Mouse (Mus musculus): ENCODE results near the gene Rxrg. TPM values are rescaled to one million over a fixed set of nuclear protein-coding genes. Genes with fewer than 3 reads are reported as not detected.

Gene Rxrg
- total RNA-seq, 2 experiments from 2014 or later, result 6.9 to 7.8 TPM

GRCm38 (mm10) chr1:167638053-167638452 lies 39.9 kb downstream of the Rxrg start:
- peak; percentile 38 to 49 for DNase-seq (ENCODE audit: low spot score in 2 of 2)
- intact Hi-C loops (cut with DNase I), result no loop called here

GRCm38 (mm10) chr1:167638901-167639300 lies 40.7 kb downstream of the Rxrg start:
- no peak for DNase-seq (ENCODE audit: low spot score in 2 of 2)
- intact Hi-C loops (cut with DNase I), result no loop called here

- DNase-seq (ENCODE audit: low spot score in 2 of 2), result peak; percentile 88 to 92
- intact Hi-C loops (cut with DNase I), result no loop called here
Observed at GRCm38 (mm10) chr1:167644866-167645537, 46.8 kb downstream of the Rxrg start.

- intact Hi-C loops (cut with DNase I), result no loop called here
- DNase-seq (ENCODE audit: low spot score in 2 of 2), result no peak
Observed at GRCm38 (mm10) chr1:167648670-167649069, 50.5 kb downstream of the Rxrg start.

- intact Hi-C loops (cut with DNase I), result no loop called here
- DNase-seq (ENCODE audit: low spot score in 2 of 2), result no peak
Observed at GRCm38 (mm10) chr1:167649122-167649633, 51.0 kb downstream of the Rxrg start.

GRCm38 (mm10) chr1:167652336-167652735 lies 54.2 kb downstream of the Rxrg start:
- intact Hi-C loops (cut with DNase I), result no loop called here
- no peak for DNase-seq (ENCODE audit: low spot score in 2 of 2)

- intact Hi-C loops (cut with DNase I), result no loop called here
- no peak for DNase-seq (ENCODE audit: low spot score in 2 of 2)
Observed at GRCm38 (mm10) chr1:167659065-167659464, 60.9 kb downstream of the Rxrg start.

GRCm38 (mm10) chr1:167660521-167661101 lies 62.4 kb downstream of the Rxrg start:
- peak; percentile 51 to 54 for DNase-seq (ENCODE audit: low spot score in 2 of 2)
- intact Hi-C loops (cut with DNase I), result no loop called here

GRCm38 (mm10) chr1:167661123-167661522 lies 62.9 kb downstream of the Rxrg start:
- intact Hi-C loops (cut with DNase I), result no loop called here
- DNase-seq (ENCODE audit: low spot score in 2 of 2), result no peak

GRCm38 (mm10) chr1:167663136-167663535 lies 65.0 kb downstream of the Rxrg start:
- intact Hi-C loops (cut with DNase I), result no loop called here
- no peak for DNase-seq (ENCODE audit: low spot score in 2 of 2)

GRCm38 (mm10) chr1:167669796-167670195 lies 71.6 kb downstream of the Rxrg start:
- DNase-seq (ENCODE audit: low spot score in 2 of 2), result peak; percentile 17 to 61
- intact Hi-C loops (cut with DNase I), result loop anchor here (5.0 kb wide), 1 partner anchor 248 kb away; no protein-coding TSS in a partner anchor

GRCm38 (mm10) chr1:167672433-167672987 lies 74.3 kb downstream of the Rxrg start:
- intact Hi-C loops (cut with DNase I), result no loop called here
- no peak for DNase-seq (ENCODE audit: low spot score in 2 of 2)

- no peak for DNase-seq (ENCODE audit: low spot score in 2 of 2)
- intact Hi-C loops (cut with DNase I), result no loop called here
Observed at GRCm38 (mm10) chr1:167679061-167679460, 80.9 kb downstream of the Rxrg start.

- intact Hi-C loops (cut with DNase I), result no loop called here
- no peak for DNase-seq (ENCODE audit: low spot score in 2 of 2)
Observed at GRCm38 (mm10) chr1:167688001-167688346, 89.8 kb downstream of the Rxrg start.

GRCm38 (mm10) chr1:167688347-167689231 lies 90.4 kb downstream of the Rxrg start:
- intact Hi-C loops (cut with DNase I), result no loop called here
- no peak for DNase-seq (ENCODE audit: low spot score in 2 of 2)

GRCm38 (mm10) chr1:167689232-167689261 lies 90.9 kb downstream of the Rxrg start, which contains the start of gene Lmx1a:
Gene Lmx1a, plus strand, starts transcription at chr1:167689237.
- no peak for DNase-seq (ENCODE audit: low spot score in 2 of 2)
- intact Hi-C loops (cut with DNase I), result no loop called here

Other genes starting within 250 kb of the Rxrg start
- gene Aldh9a1, start 248.4 kb upstream of the Rxrg start, total RNA-seq (2021), result 10 to 100 TPM; 15.3 to 17.7 TPM
- 100 to 1,000 TPM; 152 to 157 TPM for gene Mgst3, start 204.5 kb upstream of the Rxrg start, total RNA-seq (2021)
- not detected for gene Lrrc52, start 131.6 kb upstream of the Rxrg start, total RNA-seq (2021)
- not detected for gene Lmx1a, start 90.9 kb downstream of the Rxrg start, total RNA-seq (2021)